13 mouse cellular contexts compared by ENCODE assay signal in the genomic region with DNA sequence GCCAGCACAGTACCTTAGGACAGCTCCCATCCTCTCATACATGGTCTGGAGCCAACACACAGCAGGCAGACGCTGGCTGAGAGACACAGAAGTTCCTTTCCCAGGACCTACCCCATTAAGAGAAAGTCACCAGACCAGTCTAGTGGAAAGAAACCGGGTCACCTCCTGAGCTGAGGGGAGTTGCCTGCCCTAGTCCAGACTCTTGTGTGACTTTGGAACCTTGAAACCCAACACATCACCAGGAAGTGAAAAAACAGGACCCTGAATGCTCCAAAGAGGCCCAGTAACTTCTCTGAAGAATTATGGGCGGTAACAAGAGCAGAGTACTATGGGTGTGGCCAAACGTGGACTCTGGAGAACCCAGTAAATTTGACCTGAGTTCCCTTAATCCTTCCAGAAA. TPM values are rescaled to one million over a fixed set of nuclear protein-coding genes. Genes with fewer than 3 reads are reported as not detected.
DNase-seq lines count a peak whose midpoint lies in the region; ATAC-seq lines count a peak whose summit lies in the region.
"Had no signal": no experiment of that assay in that cellular context is flagged by ENCODE, and none has a peak within 500 bp of the region (broad histone marks: within the 10 kb centered on the region; RNA-seq: fewer than 3 reads in every experiment).

No protein-coding gene starts in this region.

- 0 out of 2 replicates have a peak overlapping the region, but pooled peaks have one; percentile 95 for H3K4me2 ChIP-seq in heart, embryonic 13.5 days
- peak overlapping the region; percentile 74; the same call in 1 of the 2 replicates for H3K4me2 ChIP-seq in limb, embryonic 15.5 days

- peak overlapping the region; percentile 66; the same call in 1 of the 2 replicates for H3K4me3 ChIP-seq in heart, embryonic 13.5 days
- no peak overlapping the region for H3K4me3 ChIP-seq in limb, embryonic 15.5 days

- H3K36me3 ChIP-seq in heart, embryonic 13.5 days: peaks cover 4% of the 10 kb centered on the region
- H3K36me3 ChIP-seq in limb, embryonic 15.5 days: peaks cover 6% of the 10 kb centered on the region

- peaks cover 59% of the 10 kb centered on the region for H3K27me3 ChIP-seq in heart, embryonic 13.5 days (replicated peaks)
- H3K27me3 ChIP-seq in limb, embryonic 15.5 days: peaks cover 42% of the 10 kb centered on the region

- no peak overlapping the region for H3K27ac ChIP-seq in heart, embryonic 13.5 days (replicated peaks)
- peak overlapping the region; percentile 78 for H3K27ac ChIP-seq in limb, embryonic 15.5 days
- H3K27ac ChIP-seq: hindbrain, embryonic 14.5 days had no signal

- intact Hi-C loops in gastrocnemius, postnatal 14 days (cut with DNase I; ENCODE audit: low total_unique reads): loop anchor here (5.0 kb wide), 1 partner anchor 49 kb away; no protein-coding TSS in a partner anchor

- 40% methylated on average over 4 of the region's 4 CpGs for WGBS in heart, embryonic 13.5 days
- WGBS in limb, embryonic 15.5 days: 28% methylated on average over 4 of the region's 4 CpGs

- peaks cover 22% of the 10 kb centered on the region for H3K4me1 ChIP-seq in heart, embryonic 13.5 days
- peaks cover 28% of the 10 kb centered on the region for H3K4me1 ChIP-seq in limb, embryonic 15.5 days

- no peaks in the 10 kb centered on the region for H3K9me3 ChIP-seq in heart, embryonic 13.5 days
- no peaks in the 10 kb centered on the region for H3K9me3 ChIP-seq in limb, embryonic 15.5 days
- H3K9me3 ChIP-seq: megakaryocyte, embryonic 14.5 days had no signal

- 0 out of 2 replicates have a peak overlapping the region, but pooled peaks have one; percentile 80 for H3K9ac ChIP-seq in heart, embryonic 13.5 days
- H3K9ac ChIP-seq in limb, embryonic 15.5 days: no peak overlapping the region

- ATAC-seq in heart, embryonic 13.5 days (ENCODE audit: extremely low read depth, insufficient number of reproducible peaks, low FRiP score, low TSS enrichment): no peak
- ATAC-seq in limb, embryonic 15.5 days (ENCODE audit: insufficient number of reproducible peaks, low FRiP score, low TSS enrichment, low read depth): no peak

- no peak for DNase-seq in heart, adult 9 months (ENCODE audit: low spot score in 2 of 2)
- peak; percentile 44 for DNase-seq in urinary bladder, postnatal 14 days (ENCODE audit: low spot score)
- no peak for DNase-seq in urinary bladder, adult 18-20 months (ENCODE audit: low spot score in 2 of 2)
- DNase-seq in cerebellum, adult 11 months: no peak
- no peak for DNase-seq in neural tube, embryonic 10.5 days (ENCODE audit: extremely low spot score, low spot score)
- no peak for DNase-seq in gastrocnemius, postnatal 14 days
- DNase-seq: cerebellum, adult 9-10 months; gastrocnemius, postnatal 10 days had no signal

RNA-seq across cellular contexts. Expression of a gene that starts 3.4 kb away (rescaled TPM):
- polyA plus RNA-seq in heart, embryonic 13.5 days (2015; fragmentation: Nextera tagmentation; extraction: Ambion mirVana): 1.2 and 2.9 TPM in 2 replicates
- polyA plus RNA-seq in limb, embryonic 15.5 days (2015; fragmentation: Nextera tagmentation; extraction: Ambion mirVana): 499 and 506 TPM in 2 replicates
- 1 to 10 TPM; 1.4 to 1.6 TPM for total RNA-seq in gastrocnemius, postnatal 14 days (2021)

RNA-seq across cellular contexts. Expression of a gene that starts 14.5 kb away (rescaled TPM):
- polyA plus RNA-seq in heart, embryonic 13.5 days (2015; fragmentation: Nextera tagmentation; extraction: Ambion mirVana): 11.2 and 12.8 TPM in 2 replicates
- polyA plus RNA-seq in limb, embryonic 15.5 days (2015; fragmentation: Nextera tagmentation; extraction: Ambion mirVana): 15.7 and 17.2 TPM in 2 replicates
- 1 to 10 TPM; 5.1 to 5.4 TPM for total RNA-seq in gastrocnemius, postnatal 14 days (2021)

RNA-seq across cellular contexts. Expression of a gene that starts 24.1 kb away (rescaled TPM):
- 5.0 and 5.3 TPM in 2 replicates for polyA plus RNA-seq in heart, embryonic 13.5 days (2015; fragmentation: Nextera tagmentation; extraction: Ambion mirVana)
- 5.8 and 7.3 TPM in 2 replicates for polyA plus RNA-seq in limb, embryonic 15.5 days (2015; fragmentation: Nextera tagmentation; extraction: Ambion mirVana)
- total RNA-seq in gastrocnemius, postnatal 14 days (2021): 1 to 10 TPM; 2.3 to 4.2 TPM

RNA-seq across cellular contexts. Expression of a gene that starts 45.4 kb away (rescaled TPM):
- polyA plus RNA-seq in heart, embryonic 13.5 days (2015; fragmentation: Nextera tagmentation; extraction: Ambion mirVana): 10.5 and 10.8 TPM in 2 replicates
- polyA plus RNA-seq in limb, embryonic 15.5 days (2015; fragmentation: Nextera tagmentation; extraction: Ambion mirVana): not detected in 2 replicates
- not detected for total RNA-seq in gastrocnemius, postnatal 14 days (2021)
- total RNA-seq: neutrophil, adult 5-6 weeks had no signal
- polyA plus RNA-seq: hindbrain, embryonic 14.5 days had no signal

RNA-seq across cellular contexts. Expression of a gene that starts 51.3 kb away (rescaled TPM):
- 1.5 and 1.6 TPM in 2 replicates for polyA plus RNA-seq in heart, embryonic 13.5 days (2015; fragmentation: Nextera tagmentation; extraction: Ambion mirVana)
- 2.9 and 3.6 TPM in 2 replicates for polyA plus RNA-seq in limb, embryonic 15.5 days (2015; fragmentation: Nextera tagmentation; extraction: Ambion mirVana)
- 10 to 100 TPM; 18.2 to 26.4 TPM for total RNA-seq in gastrocnemius, postnatal 14 days (2021)

Comparison
In these comparisons a context has a peak if more than half of its experiments do, and no peak if none do; other contexts are left out.
1. RNA of a gene that starts 3.4 kb away (polyA plus RNA-seq): 499 to 506 TPM in limb, embryonic 15.5 days; 1.2 to 2.9 TPM in heart, embryonic 13.5 days; every median in the first group is over 100 times any median in the second.